Mouse (Mus musculus) 3134 (cell line): ENCODE measurements around the gene Plekhg1.

Experiments
- DNase-seq: peaks from one replicate; pipeline ENCODE4 v3.0.0-alpha.2; 2011; ENCODE audit warnings: low spot score; ENCODE audit not compliant: insufficient read length; ENCODE audit errors: extremely low read depth

Plekhg1 gene

GRCm38 (mm10) chr10:3823826-3824225 is 83.7 kb downstream of the Plekhg1 start:
- DNase-seq = no peak

- no peak for DNase-seq
Measured at GRCm38 (mm10) chr10:3826043-3826442, 85.9 kb downstream of the Plekhg1 start.

- no peak for DNase-seq
Measured at GRCm38 (mm10) chr10:3827368-3827767, 87.2 kb downstream of the Plekhg1 start.

GRCm38 (mm10) chr10:3829472-3829871 is 89.3 kb downstream of the Plekhg1 start:
- no peak for DNase-seq

- no peak for DNase-seq
Measured at GRCm38 (mm10) chr10:3830618-3831017, 90.5 kb downstream of the Plekhg1 start.

- DNase-seq = no peak
Measured at GRCm38 (mm10) chr10:3831597-3832351, 91.6 kb downstream of the Plekhg1 start.

- DNase-seq = no peak
Measured at GRCm38 (mm10) chr10:3834060-3834459, 93.9 kb downstream of the Plekhg1 start.

- no peak for DNase-seq
Measured at GRCm38 (mm10) chr10:3834678-3835077, 94.5 kb downstream of the Plekhg1 start.

- DNase-seq = no peak
Measured at GRCm38 (mm10) chr10:3835616-3836015, 95.5 kb downstream of the Plekhg1 start.

- DNase-seq = no peak
Measured at GRCm38 (mm10) chr10:3839748-3840432, 99.7 kb downstream of the Plekhg1 start.

- DNase-seq = no peak
Measured at GRCm38 (mm10) chr10:3844430-3844829, 104.3 kb downstream of the Plekhg1 start.

GRCm38 (mm10) chr10:3847021-3847420 is 106.9 kb downstream of the Plekhg1 start:
- DNase-seq = no peak

GRCm38 (mm10) chr10:3851461-3851860 is 111.3 kb downstream of the Plekhg1 start:
- no peak for DNase-seq

- DNase-seq = no peak
Measured at GRCm38 (mm10) chr10:3852733-3853132, 112.6 kb downstream of the Plekhg1 start.

GRCm38 (mm10) chr10:3857912-3858311 is 117.7 kb downstream of the Plekhg1 start:
- no peak for DNase-seq

- DNase-seq = no peak
Measured at GRCm38 (mm10) chr10:3858437-3858836, 118.3 kb downstream of the Plekhg1 start.

- DNase-seq = no peak
Measured at GRCm38 (mm10) chr10:3858961-3859714, 119.0 kb downstream of the Plekhg1 start.

GRCm38 (mm10) chr10:3863411-3864195 is 123.4 kb downstream of the Plekhg1 start:
- DNase-seq = no peak

- DNase-seq = no peak
Measured at GRCm38 (mm10) chr10:3864196-3864540, 124.0 kb downstream of the Plekhg1 start.

GRCm38 (mm10) chr10:3867298-3867697 is 127.1 kb downstream of the Plekhg1 start:
- DNase-seq = no peak

GRCm38 (mm10) chr10:3870828-3871227 is 130.7 kb downstream of the Plekhg1 start:
- DNase-seq = no peak
